Mouse (Mus musculus) ovary, postnatal 36 days (tissue): ENCODE data around the gene 2410002F23Rik.
"Not testable (repeated sequence)": the region's sequence is repeated elsewhere in the genome, so short reads cannot be mapped to it uniquely, and the experiment has no call there.

Experiments
- DNase-seq: peaks from one replicate; pipeline ENCODE4 v3.0.0; 2022; ENCODE audit warnings: low spot score, mixed read lengths

The 2410002F23Rik gene

GRCm38 (mm10) chr7:44246055-44246983 lies at the start of gene 2410002F23Rik, which contains the start of gene 1700028J19Rik:
Gene 2410002F23Rik (plus strand): TSS chr7:44246722.
Gene 1700028J19Rik (minus strand): TSS chr7:44246695.
- peak; percentile 91 for DNase-seq

GRCm38 (mm10) chr7:44197891-44198290 lies 48.6 kb upstream of the 2410002F23Rik start, which contains the start of gene Klk1b3:
Gene Klk1b3 (plus strand): TSS chr7:44198191.
- DNase-seq: no peak

GRCm38 (mm10) chr7:44207135-44207534 lies 39.4 kb upstream of the 2410002F23Rik start, which contains the start of gene Klk1b4:
Gene Klk1b4 (plus strand): TSS chr7:44207435.
- DNase-seq: not testable (repeated sequence)

GRCm38 (mm10) chr7:44208307-44208706 lies 38.2 kb upstream of the 2410002F23Rik start:
- DNase-seq: no peak

GRCm38 (mm10) chr7:44215645-44216044 lies 30.9 kb upstream of the 2410002F23Rik start, which contains the start of gene Klk1b5:
Gene Klk1b5 (plus strand): TSS chr7:44215945.
- no peak for DNase-seq

- not testable (repeated sequence) for DNase-seq
Measured at GRCm38 (mm10) chr7:44221601-44222000, 24.9 kb upstream of the 2410002F23Rik start.

- not testable (repeated sequence) for DNase-seq
Measured at GRCm38 (mm10) chr7:44222335-44222734, 24.2 kb upstream of the 2410002F23Rik start.

GRCm38 (mm10) chr7:44225076-44225475 lies 21.4 kb upstream of the 2410002F23Rik start, which contains the start of gene Klk1:
Gene Klk1 (plus strand): TSS chr7:44225360.
- DNase-seq: no peak

- DNase-seq: no peak
Measured at GRCm38 (mm10) chr7:44235909-44236308, 10.6 kb upstream of the 2410002F23Rik start, which contains the start of gene Gm36864. Gene Gm36864 (plus strand): TSS chr7:44236177.

- DNase-seq: no peak
Measured at GRCm38 (mm10) chr7:44239913-44240312, 6.6 kb upstream of the 2410002F23Rik start.

- no peak for DNase-seq
Measured at GRCm38 (mm10) chr7:44240712-44241111, 5.8 kb upstream of the 2410002F23Rik start.

GRCm38 (mm10) chr7:44241163-44241562 lies 5.4 kb upstream of the 2410002F23Rik start:
- no peak for DNase-seq

- no peak for DNase-seq
Measured at GRCm38 (mm10) chr7:44244080-44244479, 2.4 kb upstream of the 2410002F23Rik start.

GRCm38 (mm10) chr7:44246984-44247470 lies 505 bp downstream of the 2410002F23Rik start:
- no peak for DNase-seq

GRCm38 (mm10) chr7:44247971-44248370 lies 1.4 kb downstream of the 2410002F23Rik start:
- no peak for DNase-seq

- no peak for DNase-seq
Measured at GRCm38 (mm10) chr7:44249248-44249647, 2.7 kb downstream of the 2410002F23Rik start.

GRCm38 (mm10) chr7:44250732-44251275 lies 4.3 kb downstream of the 2410002F23Rik start:
- peak; percentile 26 for DNase-seq

- DNase-seq: no peak
Measured at GRCm38 (mm10) chr7:44253023-44253616, 6.6 kb downstream of the 2410002F23Rik start.

- no peak for DNase-seq
Measured at GRCm38 (mm10) chr7:44254930-44255329, 8.4 kb downstream of the 2410002F23Rik start.

- no peak for DNase-seq
Measured at GRCm38 (mm10) chr7:44257278-44257677, 10.8 kb downstream of the 2410002F23Rik start, which contains the start of gene Acp4. Gene Acp4 (minus strand): TSS chr7:44257378.

GRCm38 (mm10) chr7:44260410-44260809 lies 13.9 kb downstream of the 2410002F23Rik start:
- no peak for DNase-seq

- no peak for DNase-seq
Measured at GRCm38 (mm10) chr7:44261147-44261546, 14.6 kb downstream of the 2410002F23Rik start, which contains the start of gene Gm15517. Gene Gm15517 (plus strand): TSS chr7:44261447.
